Mouse (Mus musculus) central nervous system, embryonic 11.5 days (tissue): ENCODE results near the gene Rcor2. TPM values are rescaled to one million over a fixed set of nuclear protein-coding genes. Genes with fewer than 3 reads are reported as not detected.

Experiments used
- polyA plus RNA-seq: library from polyadenylated mRNA; depleted of rRNA; stranded (reverse); fragments of >200 nt; gene quantifications from 2 replicates; pipeline ENCODE4 v1.2.3, GENCODE M21; 2012; rRNA removed

The Rcor2 gene
- 185 and 285 TPM in 2 replicates for polyA plus RNA-seq

GRCm38 (mm10) chr19:7267091-7267741 lies at the start of gene Rcor2:
Gene Rcor2 (plus strand): TSS chr19:7267325.

DNA sequence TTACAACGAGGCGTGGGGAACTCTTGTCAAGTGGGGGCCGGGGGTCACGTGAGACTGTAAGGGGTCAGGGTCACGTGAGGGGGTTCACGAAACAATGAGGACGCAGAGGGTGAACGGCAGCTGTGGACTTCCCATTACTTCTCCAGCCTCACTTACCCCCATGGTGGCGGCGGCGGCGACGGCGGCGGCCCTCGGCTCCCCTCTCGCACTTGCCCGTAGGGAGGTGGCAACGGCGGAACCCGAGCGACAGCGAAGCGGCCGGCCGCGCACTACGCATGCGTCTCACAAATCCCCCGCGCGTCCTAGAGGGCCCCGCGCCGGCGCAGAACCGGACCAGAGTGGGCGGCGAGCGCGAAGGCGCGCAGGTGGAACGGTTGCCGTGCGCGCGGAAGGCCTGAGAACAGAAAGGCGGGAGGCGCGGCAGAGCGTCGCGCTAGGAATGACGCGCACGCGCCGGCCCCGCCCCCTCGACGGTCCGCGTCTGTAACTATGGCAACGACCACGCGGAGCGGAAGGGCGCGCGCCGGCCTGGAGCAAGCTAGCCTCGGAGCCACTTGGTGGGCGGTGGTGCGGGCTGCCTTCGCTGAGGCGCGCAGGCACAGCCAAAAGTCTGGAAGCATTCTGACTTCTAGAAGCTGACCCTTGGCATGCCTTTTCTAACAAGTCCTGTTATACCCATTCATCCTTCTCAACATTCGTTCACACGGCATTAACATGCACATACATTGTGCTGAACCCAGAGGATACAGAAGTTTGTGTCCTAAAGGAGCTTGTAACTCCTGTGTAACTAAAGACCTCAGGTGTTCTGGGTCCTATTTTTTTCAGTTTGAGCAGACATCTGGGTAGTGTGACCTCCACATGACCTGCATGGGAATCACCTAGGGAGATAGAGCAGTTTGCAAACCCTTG lies 26.1 kb upstream of the Rcor2 start, which contains the start of gene Naa40:
Gene Naa40, minus strand, starts transcription at position 402 of the 909 bp plus-strand sequence.

Other genes starting within 250 kb of the Rcor2 start
- gene Fermt3, start 247.9 kb upstream of the Rcor2 start, polyA plus RNA-seq: 10.6 and 12.3 TPM in 2 replicates
- gene Stip1, start 227.4 kb upstream of the Rcor2 start, polyA plus RNA-seq: 233 and 251 TPM in 2 replicates
- 3.5 and 5.3 TPM in 2 replicates for gene Macrod1, start 210.5 kb upstream of the Rcor2 start, polyA plus RNA-seq
- 1.8 and 2.1 TPM in 2 replicates for gene Flrt1, start 161.6 kb upstream of the Rcor2 start, polyA plus RNA-seq
- gene Otub1, start 61.0 kb upstream of the Rcor2 start, polyA plus RNA-seq: 113 and 184 TPM in 2 replicates
- gene Cox8a, start 49.7 kb upstream of the Rcor2 start, polyA plus RNA-seq: 396 and 441 TPM in 2 replicates
- 60.6 and 70.4 TPM in 2 replicates for gene Naa40, start 26.1 kb upstream of the Rcor2 start, polyA plus RNA-seq
- 66.7 and 67.7 TPM in 2 replicates for gene Mark2, start 74.5 kb downstream of the Rcor2 start, polyA plus RNA-seq
- gene Spindoc, start 115.7 kb downstream of the Rcor2 start, polyA plus RNA-seq: 39.3 and 51.7 TPM in 2 replicates
- 120 and 143 TPM in 2 replicates for gene 2700081O15Rik, start 150.3 kb downstream of the Rcor2 start, polyA plus RNA-seq
- gene Rtn3, start 216.0 kb downstream of the Rcor2 start, polyA plus RNA-seq: 213 and 238 TPM in 2 replicates
- gene Atl3, start 226.7 kb downstream of the Rcor2 start, polyA plus RNA-seq: 11.0 and 20.5 TPM in 2 replicates